Mouse (Mus musculus) E14TG2a.4 (cell line): Measurements from ENCODE around the gene Tmem117.

ENCODE experiments used
- CTCF ChIP-seq: conservative IDR thresholded peaks from 2 replicates; pipeline ENCODE4 v1.5.1; 2014; ENCODE audit warnings: low read length
- NANOG ChIP-seq: IDR thresholded peaks from 2 replicates; pipeline ENCODE4 v1.6.1; 2014; ENCODE audit warnings: borderline replicate concordance, low read length, mixed read lengths

DNA sequence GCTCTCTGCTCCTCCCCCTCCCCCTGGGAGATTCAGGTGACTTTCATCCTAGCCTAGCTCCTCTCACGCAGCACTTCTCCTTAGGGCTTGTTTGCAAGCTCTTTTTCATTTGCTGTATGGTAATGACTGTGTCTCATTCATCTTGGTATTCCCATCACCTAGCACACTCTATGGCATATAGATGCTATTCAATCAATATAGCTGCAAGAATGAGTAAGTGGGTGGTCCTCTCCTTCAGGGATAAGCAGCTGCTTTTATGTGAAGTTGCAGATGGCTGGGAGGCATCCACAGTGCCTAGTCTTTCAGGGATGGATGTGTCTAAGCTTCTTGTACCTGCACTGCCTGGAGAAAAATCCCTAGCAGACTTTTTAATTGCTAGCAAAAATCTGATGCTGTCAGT, 235.1 kb downstream of the Tmem117 start:
- TF ChIP-seq CTCF (no peak), NANOG (no peak)
